Mouse (Mus musculus): Measurements from ENCODE around the gene Sbno2. TPM values are rescaled to one million over a fixed set of nuclear protein-coding genes. Genes with fewer than 3 reads are reported as not detected.
"Not testable (repeated sequence)": the region's sequence is repeated elsewhere in the genome, so short reads cannot be mapped to it uniquely, and the experiment has no call there.

The Sbno2 gene
- polyA plus RNA-seq, 1 experiment from 2014 or later = 9.6 TPM

- H3K4me3 ChIP-seq (replicated peaks; ENCODE audit: low read depth, low read length) = no peak overlapping the region
- DNase-seq (ENCODE audit: low spot score) (no peak), ATAC-seq (replicated peaks; ENCODE audit: low FRiP score, low read depth) (no peak)
- no peaks in the 10 kb centered on the region for H3K4me1 ChIP-seq (replicated peaks; ENCODE audit: insufficient read depth, low read length)
- H3K27me3 ChIP-seq (ENCODE audit: insufficient read depth, low read length) = no peaks in the 10 kb centered on the region
- WGBS = 54% methylated on average over 4 of the region's 4 CpGs
- no peak overlapping the region for H3K4me2 ChIP-seq (ENCODE audit: low read length)
- no peak for TF ChIP-seq CTCF (IDR thresholded peaks at IDR 0.05; ENCODE audit: low read depth)
- H3K9ac ChIP-seq (ENCODE audit: low read depth, low read length) = no peak overlapping the region
- H3K27ac ChIP-seq = peak overlapping the region; percentile 31; the same call in 1 of the 2 replicates
- no peaks in the 10 kb centered on the region for H3K36me3 ChIP-seq (ENCODE audit: insufficient read depth, low read length)
- H3K9me3 ChIP-seq (replicated peaks; ENCODE audit: low read length) = no peaks in the 10 kb centered on the region
Observed at GRCm38 (mm10) chr10:80044087-80044486, 61.3 kb downstream of the Sbno2 start.

DNA sequence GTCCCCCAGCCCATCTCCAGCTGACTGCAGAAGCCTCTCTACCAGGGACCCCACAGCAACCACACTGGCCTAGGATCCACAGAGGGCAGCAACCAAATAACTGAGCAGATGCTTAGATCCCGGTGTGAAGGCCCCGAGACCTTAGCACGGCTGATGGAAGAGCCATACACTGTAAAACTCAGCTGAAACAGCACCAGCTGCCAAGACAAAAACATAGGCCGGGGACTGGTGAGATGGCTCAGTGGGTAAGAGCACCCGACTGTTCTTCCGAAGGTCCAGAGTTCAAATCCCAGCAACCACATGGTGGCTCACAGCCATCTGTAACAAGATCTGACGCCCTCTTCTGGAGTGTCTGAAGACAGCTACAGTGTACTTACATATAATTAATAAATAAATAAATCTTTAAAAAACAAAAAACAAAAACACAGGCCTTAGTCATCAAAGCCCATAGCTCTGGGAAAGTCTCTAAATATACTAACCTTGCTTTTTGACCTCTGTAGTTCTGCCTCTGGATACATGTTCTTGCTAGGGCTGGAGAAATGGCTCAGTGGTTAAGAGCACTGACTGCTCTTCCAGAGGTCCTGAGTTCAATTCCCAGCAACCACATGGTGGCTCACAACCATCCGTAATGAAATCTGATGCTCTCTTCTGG, 63.8 kb downstream of the Sbno2 start:
- not testable (repeated sequence) for H3K27ac ChIP-seq; H3K9ac ChIP-seq (ENCODE audit: low read depth, low read length); H3K27me3 ChIP-seq (ENCODE audit: insufficient read depth, low read length); H3K4me2 ChIP-seq (ENCODE audit: low read length); H3K4me3 ChIP-seq (replicated peaks; ENCODE audit: low read depth, low read length); ATAC-seq (replicated peaks; ENCODE audit: low FRiP score, low read depth); H3K4me1 ChIP-seq (replicated peaks; ENCODE audit: insufficient read depth, low read length); H3K9me3 ChIP-seq (replicated peaks; ENCODE audit: low read length); DNase-seq (ENCODE audit: low spot score)
- peaks cover 20% of the 10 kb centered on the region for H3K36me3 ChIP-seq (ENCODE audit: insufficient read depth, low read length)
- WGBS = 88% methylated on average over 8 of the region's 8 CpGs

DNA sequence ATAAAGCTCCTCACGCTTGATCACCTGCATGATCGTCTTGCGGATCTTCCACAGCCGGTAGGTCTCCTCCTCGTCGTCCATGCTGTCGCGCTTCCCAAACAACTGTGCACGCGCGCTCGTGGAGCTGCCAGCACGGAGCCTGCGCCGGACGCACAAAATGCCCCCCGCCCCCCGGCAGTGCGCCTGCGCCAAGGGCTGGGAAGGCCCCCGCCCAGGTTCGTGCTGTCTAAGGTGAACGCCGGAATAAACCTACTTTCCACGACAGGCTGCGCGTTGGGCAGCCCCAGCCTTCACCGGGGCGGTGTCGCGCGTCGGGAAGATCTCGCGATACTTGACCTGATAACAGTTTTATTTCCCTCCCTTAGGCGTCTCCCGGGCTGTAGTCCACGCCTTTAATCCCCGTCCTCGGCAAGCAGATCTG, 65.8 kb downstream of the Sbno2 start, which contains the start of gene Polr2e:
TSS of gene Polr2e (minus strand) at position 237 of the 421 bp plus-strand sequence.
- Histone ChIP-seq H3K4me3 (replicated peaks; ENCODE audit: low read depth, low read length) (peak within 1 kb of the TSS; percentile 72), H3K27me3 (ENCODE audit: insufficient read depth, low read length) (no peaks in the 10 kb centered on the region), H3K4me1 (replicated peaks; ENCODE audit: insufficient read depth, low read length) (peaks cover 9% of the 10 kb centered on the region), H3K9me3 (replicated peaks; ENCODE audit: low read length) (no peaks in the 10 kb centered on the region), H3K9ac (ENCODE audit: low read depth, low read length) (peak within 1 kb of the TSS; percentile 79), H3K27ac (peak within 1 kb of the TSS; percentile 62), H3K4me2 (ENCODE audit: low read length) (peak within 1 kb of the TSS; percentile 74), H3K36me3 (ENCODE audit: insufficient read depth, low read length) (peaks cover 38% of the 10 kb centered on the region)
- DNase-seq (ENCODE audit: low spot score) (peak; percentile 98), ATAC-seq (replicated peaks; ENCODE audit: low FRiP score, low read depth) (peak; percentile 96)
- WGBS = under 1% methylated on average over 40 of the region's 40 CpGs
- no peak for TF ChIP-seq CTCF (IDR thresholded peaks at IDR 0.05; ENCODE audit: low read depth)

DNA sequence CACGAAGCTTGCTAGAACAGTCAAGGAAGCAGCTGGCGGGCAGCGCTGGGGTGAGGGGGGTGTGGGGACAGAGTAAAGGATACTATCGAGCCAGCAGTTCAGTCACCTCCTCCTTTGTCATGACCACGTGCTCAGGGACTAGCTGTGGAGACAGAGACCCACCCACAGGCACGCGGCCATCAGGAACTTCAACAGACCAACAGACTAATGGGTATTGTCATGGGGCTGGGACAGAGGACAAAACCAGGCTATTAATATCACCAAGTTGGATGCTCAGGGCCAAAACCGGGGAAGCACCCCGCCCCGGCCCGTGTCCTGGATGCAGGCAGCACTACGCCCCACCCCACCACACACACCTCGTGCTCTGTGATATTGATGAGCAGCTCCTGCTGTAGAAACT, 68.5 kb downstream of the Sbno2 start:
- H3K4me3 ChIP-seq (replicated peaks; ENCODE audit: low read depth, low read length) = no peak overlapping the region
- no peaks in the 10 kb centered on the region for H3K9me3 ChIP-seq (replicated peaks; ENCODE audit: low read length)
- H3K9ac ChIP-seq (ENCODE audit: low read depth, low read length) = no peak overlapping the region
- 92% methylated on average over 13 of the region's 13 CpGs for WGBS
- no peak overlapping the region for H3K4me2 ChIP-seq (ENCODE audit: low read length)
- no peak overlapping the region for H3K27ac ChIP-seq
- TF ChIP-seq CTCF (IDR thresholded peaks at IDR 0.05; ENCODE audit: low read depth) = no peak
- peaks cover 13% of the 10 kb centered on the region for H3K4me1 ChIP-seq (replicated peaks; ENCODE audit: insufficient read depth, low read length)
- ATAC-seq (replicated peaks; ENCODE audit: low FRiP score, low read depth) (no peak), DNase-seq (ENCODE audit: low spot score) (no peak)
- peaks cover 42% of the 10 kb centered on the region for H3K36me3 ChIP-seq (ENCODE audit: insufficient read depth, low read length)
- H3K27me3 ChIP-seq (ENCODE audit: insufficient read depth, low read length) = no peaks in the 10 kb centered on the region

- TF ChIP-seq CTCF (IDR thresholded peaks at IDR 0.05; ENCODE audit: low read depth) = no peak
- ATAC-seq (replicated peaks; ENCODE audit: low FRiP score, low read depth) (no peak), DNase-seq (ENCODE audit: low spot score) (no peak)
Observed at GRCm38 (mm10) chr10:80035686-80036085, 69.7 kb downstream of the Sbno2 start.

DNA sequence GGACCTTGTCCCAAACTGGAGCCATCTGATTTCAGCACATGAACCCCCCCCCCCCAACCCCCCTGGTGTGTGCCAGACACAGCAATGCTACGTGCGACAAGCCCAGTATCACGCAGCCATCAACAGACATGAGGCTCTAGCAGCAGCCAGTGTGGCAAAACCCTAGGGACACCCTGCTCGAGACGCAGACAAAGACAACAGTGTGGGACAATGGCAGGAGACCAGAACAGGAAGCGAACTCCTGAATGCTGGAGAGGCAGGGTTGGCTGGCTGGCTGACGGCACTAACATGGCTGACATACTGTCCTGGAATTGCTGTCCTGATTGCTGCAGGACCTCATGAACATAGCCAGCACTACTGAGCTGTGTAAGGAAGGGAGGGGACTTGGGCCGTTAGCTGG, 70.2 kb downstream of the Sbno2 start:
- peaks cover 42% of the 10 kb centered on the region for H3K36me3 ChIP-seq (ENCODE audit: insufficient read depth, low read length)
- TF ChIP-seq CTCF (IDR thresholded peaks at IDR 0.05; ENCODE audit: low read depth) = no peak
- peak overlapping the region; percentile 31; the same call in 1 of the 2 replicates for H3K27ac ChIP-seq
- no peak for ATAC-seq (replicated peaks; ENCODE audit: low FRiP score, low read depth)
- H3K9ac ChIP-seq (ENCODE audit: low read depth, low read length) = no peak overlapping the region
- no peak for DNase-seq (ENCODE audit: low spot score)
- no peaks in the 10 kb centered on the region for H3K27me3 ChIP-seq (ENCODE audit: insufficient read depth, low read length)
- H3K4me1 ChIP-seq (replicated peaks; ENCODE audit: insufficient read depth, low read length) = peaks cover 13% of the 10 kb centered on the region
- 77% methylated on average over 8 of the region's 8 CpGs for WGBS
- H3K4me3 ChIP-seq (replicated peaks; ENCODE audit: low read depth, low read length) = no peak overlapping the region
- no peak overlapping the region for H3K4me2 ChIP-seq (ENCODE audit: low read length)
- no peaks in the 10 kb centered on the region for H3K9me3 ChIP-seq (replicated peaks; ENCODE audit: low read length)

More at GRCm38 (mm10) chr10:80035686-80036085, 69.7 kb downstream of the Sbno2 start:
- WGBS = 91% methylated on average over 5 of the region's 5 CpGs
- peaks cover 42% of the 10 kb centered on the region for H3K36me3 ChIP-seq (ENCODE audit: insufficient read depth, low read length)
- no peak overlapping the region for H3K9ac ChIP-seq (ENCODE audit: low read depth, low read length)
- no peaks in the 10 kb centered on the region for H3K27me3 ChIP-seq (ENCODE audit: insufficient read depth, low read length)
- H3K4me3 ChIP-seq (replicated peaks; ENCODE audit: low read depth, low read length) = no peak overlapping the region
- peak overlapping the region; percentile 31; the same call in 1 of the 2 replicates for H3K27ac ChIP-seq
- H3K9me3 ChIP-seq (replicated peaks; ENCODE audit: low read length) = no peaks in the 10 kb centered on the region
- H3K4me2 ChIP-seq (ENCODE audit: low read length) = no peak overlapping the region
- peaks cover 13% of the 10 kb centered on the region for H3K4me1 ChIP-seq (replicated peaks; ENCODE audit: insufficient read depth, low read length)

Measured in kidney, postnatal 0 days (tissue).